Mouse (Mus musculus) forebrain, embryonic 13.5 days (tissue): ENCODE results near the gene Hus1b. TPM values are rescaled to one million over a fixed set of nuclear protein-coding genes. Genes with fewer than 3 reads are reported as not detected.
A peak's percentile ranks its signal among the peaks of the same experiment; 100 is the strongest.

Source experiments
- ATAC-seq: fragments of 200-750 bp; cut with Nextera tagmentation; 2 replicates; pipeline ENCODE4 v1.8.0; 2017
- H3K27ac ChIP-seq: fragments of 300-500 bp; sonication (generic); 2 replicates; pipeline ENCODE4 v1.5.1; 2015; ENCODE audit warnings: inconsistent platforms, mild to moderate bottlenecking, moderate library complexity
- H3K27me3 ChIP-seq: fragments of 300-500 bp; sonication (generic); 2 replicates; pipeline ENCODE4 v1.6.1; 2015; ENCODE audit warnings: mild to moderate bottlenecking, inconsistent platforms
- H3K36me3 ChIP-seq: fragments of 300-500 bp; sonication (generic); 2 replicates; pipeline ENCODE4 v1.6.1; 2015; ENCODE audit warnings: mild to moderate bottlenecking, inconsistent platforms; ENCODE audit not compliant: poor library complexity, severe bottlenecking
- H3K4me1 ChIP-seq: fragments of 300-500 bp; sonication (generic); 2 replicates; pipeline ENCODE4 v1.6.1; 2015; ENCODE audit warnings: inconsistent platforms
- H3K4me2 ChIP-seq: fragments of 300-500 bp; sonication (generic); 2 replicates; pipeline ENCODE4 v1.6.1; 2015; ENCODE audit warnings: inconsistent platforms, mild to moderate bottlenecking, moderate library complexity
- H3K4me3 ChIP-seq: fragments of 300-500 bp; sonication (generic); 2 replicates; pipeline ENCODE4 v1.5.1; 2015; ENCODE audit warnings: mild to moderate bottlenecking, inconsistent platforms
- H3K9ac ChIP-seq: fragments of 300-500 bp; sonication (generic); 2 replicates; pipeline ENCODE4 v1.6.1; 2015; ENCODE audit warnings: mild to moderate bottlenecking, inconsistent platforms
- H3K9me3 ChIP-seq: fragments of 300-500 bp; sonication (generic); replicated peaks from 2 replicates; pipeline ENCODE4 v1.6.1; 2016; ENCODE audit warnings: inconsistent platforms
- WGBS: fragments of 180-500 bp; shearing (Covaris S2); methylation state at CpG from one replicate; pipeline ENCODE4 v1.1.7; 2015; 5-methylcytosine and 5-hydroxymethylcytosine counted together
- polyA plus RNA-seq: library from polyadenylated mRNA; unstranded; fragments of >200 nt; fragmentation: Nextera tagmentation; extraction: Ambion mirVana; gene quantifications from 2 replicates; pipeline ENCODE4 v1.2.1, GENCODE M21; 2015

The Hus1b gene
- polyA plus RNA-seq, 1 experiment from 2014 or later, result not detected

DNA sequence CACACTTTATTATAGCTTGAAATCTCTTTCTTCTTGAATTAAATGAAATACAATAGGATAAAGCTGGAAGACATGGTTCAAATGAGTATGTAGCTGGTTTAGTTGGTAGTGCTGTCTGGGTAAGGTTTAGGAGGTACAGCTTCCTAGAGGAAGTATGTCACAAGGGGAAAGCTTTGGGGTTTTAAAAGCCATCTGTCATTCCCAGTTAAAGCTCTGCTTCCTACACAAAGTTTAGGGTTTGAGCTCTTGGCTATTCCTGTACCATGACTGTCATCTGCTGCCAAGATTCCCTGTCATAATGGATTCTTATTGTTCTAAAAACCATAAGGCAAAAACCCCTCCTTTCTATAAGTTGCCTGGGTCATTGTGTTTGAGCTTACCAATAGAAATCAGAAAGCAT is 1.8 kb downstream of the Hus1b start:
- H3K4me3 ChIP-seq, result no peak overlapping the region
- no peak for ATAC-seq
- H3K4me2 ChIP-seq, result no peak overlapping the region
- H3K36me3 ChIP-seq, result peaks cover 6% of the 10 kb centered on the region; the same call in 1 of the 2 replicates
- no peaks in the 10 kb centered on the region for H3K9me3 ChIP-seq
- H3K27me3 ChIP-seq, result no peaks in the 10 kb centered on the region
- H3K4me1 ChIP-seq, result no peaks in the 10 kb centered on the region
- H3K9ac ChIP-seq, result no peak overlapping the region
- no peak overlapping the region for H3K27ac ChIP-seq

- Histone ChIP-seq H3K9ac (no peak overlapping the region), H3K4me3 (no peak overlapping the region), H3K27ac (no peak overlapping the region), H3K4me2 (no peak overlapping the region), H3K27me3 (no peaks in the 10 kb centered on the region), H3K4me1 (no peaks in the 10 kb centered on the region), H3K36me3 (peaks cover 13% of the 10 kb centered on the region; the same call in 1 of the 2 replicates), H3K9me3 (no peaks in the 10 kb centered on the region)
- WGBS, result 79% methylated on average over 6 of the region's 6 CpGs
- ATAC-seq, result no peak
Measured at GRCm38 (mm10) chr13:30932972-30933371, 14.6 kb downstream of the Hus1b start.

DNA sequence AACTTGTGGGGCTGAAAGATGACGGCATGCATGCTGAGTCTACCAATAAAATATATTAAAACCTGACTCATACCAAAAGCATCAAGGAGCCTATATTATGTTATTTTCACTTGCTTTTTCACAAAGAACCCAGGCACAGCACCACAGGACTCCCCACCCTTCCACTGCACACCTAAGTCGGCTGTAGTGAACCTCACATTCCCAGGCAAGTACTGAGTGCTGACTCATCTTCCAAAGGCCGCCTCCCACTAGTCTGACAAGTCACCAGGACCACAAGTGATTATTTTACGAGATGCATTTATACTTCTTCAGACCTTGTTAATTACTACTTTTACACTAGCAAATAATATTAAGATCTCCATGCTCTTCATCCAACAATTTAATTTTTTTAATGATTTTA is 15.9 kb downstream of the Hus1b start:
- Histone ChIP-seq H3K27me3 (no peaks in the 10 kb centered on the region), H3K9ac (no peak overlapping the region), H3K36me3 (peaks cover 11% of the 10 kb centered on the region; the same call in 1 of the 2 replicates), H3K4me3 (no peak overlapping the region), H3K9me3 (no peaks in the 10 kb centered on the region), H3K4me1 (no peaks in the 10 kb centered on the region), H3K4me2 (no peak overlapping the region), H3K27ac (no peak overlapping the region)
- WGBS, result 84% methylated on average over 4 of the region's 4 CpGs
- ATAC-seq, result no peak

DNA sequence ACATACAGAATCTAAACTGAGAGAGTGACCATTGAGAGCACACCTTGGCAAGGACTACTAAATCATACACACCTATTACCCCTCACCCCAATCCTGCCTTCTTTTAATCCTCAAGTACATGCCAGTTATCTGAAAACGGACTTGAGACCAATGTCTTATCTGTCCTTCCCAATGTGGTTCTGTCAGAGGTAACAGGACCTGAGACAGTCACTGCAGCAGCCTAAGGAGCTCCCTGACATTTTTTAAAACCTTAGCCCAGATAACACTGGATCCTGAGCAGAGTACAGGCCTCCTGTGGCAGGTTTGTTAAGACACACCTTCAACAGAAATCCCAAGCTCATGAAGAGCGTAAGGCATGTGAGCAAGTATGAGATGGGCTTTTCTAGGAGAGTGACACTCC is 18.4 kb downstream of the Hus1b start:
- Histone ChIP-seq H3K9me3 (no peaks in the 10 kb centered on the region), H3K9ac (no peak overlapping the region), H3K4me2 (no peak overlapping the region), H3K36me3 (peaks cover 17% of the 10 kb centered on the region), H3K27me3 (no peaks in the 10 kb centered on the region), H3K4me3 (no peak overlapping the region), H3K27ac (no peak overlapping the region), H3K4me1 (no peaks in the 10 kb centered on the region)
- WGBS, result 86% methylated on average over 2 of the region's 2 CpGs
- ATAC-seq, result no peak

- H3K4me3 ChIP-seq, result no peak overlapping the region
- H3K27me3 ChIP-seq, result no peaks in the 10 kb centered on the region
- H3K36me3 ChIP-seq, result peaks cover 25% of the 10 kb centered on the region
- H3K4me1 ChIP-seq, result no peaks in the 10 kb centered on the region
- no peaks in the 10 kb centered on the region for H3K9me3 ChIP-seq
- no peak overlapping the region for H3K27ac ChIP-seq
- no peak for ATAC-seq
- H3K9ac ChIP-seq, result no peak overlapping the region
- WGBS, result 91% methylated on average over 6 of the region's 6 CpGs
- H3K4me2 ChIP-seq, result no peak overlapping the region
Measured at GRCm38 (mm10) chr13:30924269-30924668, 23.3 kb downstream of the Hus1b start.

- H3K27me3 ChIP-seq, result no peaks in the 10 kb centered on the region
- H3K4me3 ChIP-seq, result no peak overlapping the region
- no peaks in the 10 kb centered on the region for H3K4me1 ChIP-seq
- H3K9ac ChIP-seq, result no peak overlapping the region
- no peak for ATAC-seq
- WGBS, result 89% methylated on average over 4 of the region's 4 CpGs
- peaks cover 22% of the 10 kb centered on the region for H3K36me3 ChIP-seq
- H3K9me3 ChIP-seq, result no peaks in the 10 kb centered on the region
- no peak overlapping the region for H3K27ac ChIP-seq
- H3K4me2 ChIP-seq, result no peak overlapping the region
Measured at GRCm38 (mm10) chr13:30921914-30922313, 25.6 kb downstream of the Hus1b start.

DNA sequence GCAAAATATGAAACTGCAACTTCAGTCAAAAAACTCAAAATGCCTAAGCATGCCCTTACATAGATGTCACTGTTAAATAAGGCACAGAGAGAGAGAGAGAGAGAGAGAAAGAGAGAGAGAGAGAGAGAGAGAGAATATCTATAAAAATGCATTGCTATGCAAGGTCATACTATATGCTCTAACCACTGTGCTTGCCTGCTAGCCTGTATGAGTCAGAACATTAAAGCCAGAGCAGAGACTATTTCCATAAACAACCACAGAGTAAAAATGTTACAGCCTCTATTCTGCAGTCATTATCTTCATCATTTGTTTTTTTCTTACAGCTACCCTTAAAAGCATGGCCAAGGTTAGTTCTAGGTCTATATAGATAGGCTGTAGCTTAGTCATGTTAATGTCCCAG is 33.8 kb downstream of the Hus1b start:
- no peak overlapping the region for H3K4me3 ChIP-seq

GRCm38 (mm10) chr13:30913028-30913427 is 34.5 kb downstream of the Hus1b start:
- Histone ChIP-seq H3K36me3 (peaks cover 5% of the 10 kb centered on the region; the same call in 1 of the 2 replicates), H3K4me3 (no peak overlapping the region), H3K9me3 (no peaks in the 10 kb centered on the region), H3K4me2 (no peak overlapping the region), H3K27me3 (no peaks in the 10 kb centered on the region), H3K4me1 (no peaks in the 10 kb centered on the region), H3K27ac (no peak overlapping the region), H3K9ac (no peak overlapping the region)
- 53% methylated on average over 4 of the region's 4 CpGs for WGBS
- ATAC-seq, result no peak

More for the DNA sequence above, 33.8 kb downstream of the Hus1b start:
- Histone ChIP-seq H3K4me1 (no peaks in the 10 kb centered on the region), H3K9ac (no peak overlapping the region), H3K4me2 (no peak overlapping the region), H3K27ac (no peak overlapping the region), H3K27me3 (no peaks in the 10 kb centered on the region), H3K9me3 (no peaks in the 10 kb centered on the region), H3K36me3 (peaks cover 5% of the 10 kb centered on the region; the same call in 1 of the 2 replicates)
- no peak for ATAC-seq

GRCm38 (mm10) chr13:30911931-30912625 is 35.5 kb downstream of the Hus1b start:
- Histone ChIP-seq H3K27ac (no peak overlapping the region), H3K4me2 (no peak overlapping the region), H3K27me3 (no peaks in the 10 kb centered on the region), H3K9ac (no peak overlapping the region), H3K4me1 (no peaks in the 10 kb centered on the region), H3K36me3 (peaks cover 5% of the 10 kb centered on the region; the same call in 1 of the 2 replicates), H3K4me3 (no peak overlapping the region), H3K9me3 (no peaks in the 10 kb centered on the region)
- ATAC-seq, result no peak
- 86% methylated on average over 5 of the region's 5 CpGs for WGBS

GRCm38 (mm10) chr13:30910889-30911288 is 36.7 kb downstream of the Hus1b start:
- 76% methylated on average over 5 of the region's 5 CpGs for WGBS

GRCm38 (mm10) chr13:30902286-30902685 is 45.3 kb downstream of the Hus1b start:
- Histone ChIP-seq H3K4me2 (no peak overlapping the region), H3K36me3 (peaks cover 34% of the 10 kb centered on the region), H3K27ac (no peak overlapping the region), H3K9ac (no peak overlapping the region), H3K4me1 (no peaks in the 10 kb centered on the region), H3K4me3 (no peak overlapping the region), H3K9me3 (no peaks in the 10 kb centered on the region), H3K27me3 (no peaks in the 10 kb centered on the region)
- no peak for ATAC-seq
- 41% methylated on average over 2 of the region's 2 CpGs for WGBS

More at GRCm38 (mm10) chr13:30910889-30911288, 36.7 kb downstream of the Hus1b start:
- ATAC-seq, result no peak
- H3K9me3 ChIP-seq, result no peaks in the 10 kb centered on the region
- no peak overlapping the region for H3K27ac ChIP-seq
- H3K36me3 ChIP-seq, result peaks cover 5% of the 10 kb centered on the region; the same call in 1 of the 2 replicates
- no peaks in the 10 kb centered on the region for H3K4me1 ChIP-seq
- no peak overlapping the region for H3K9ac ChIP-seq
- no peak overlapping the region for H3K4me2 ChIP-seq
- H3K27me3 ChIP-seq, result no peaks in the 10 kb centered on the region
- H3K4me3 ChIP-seq, result no peak overlapping the region

DNA sequence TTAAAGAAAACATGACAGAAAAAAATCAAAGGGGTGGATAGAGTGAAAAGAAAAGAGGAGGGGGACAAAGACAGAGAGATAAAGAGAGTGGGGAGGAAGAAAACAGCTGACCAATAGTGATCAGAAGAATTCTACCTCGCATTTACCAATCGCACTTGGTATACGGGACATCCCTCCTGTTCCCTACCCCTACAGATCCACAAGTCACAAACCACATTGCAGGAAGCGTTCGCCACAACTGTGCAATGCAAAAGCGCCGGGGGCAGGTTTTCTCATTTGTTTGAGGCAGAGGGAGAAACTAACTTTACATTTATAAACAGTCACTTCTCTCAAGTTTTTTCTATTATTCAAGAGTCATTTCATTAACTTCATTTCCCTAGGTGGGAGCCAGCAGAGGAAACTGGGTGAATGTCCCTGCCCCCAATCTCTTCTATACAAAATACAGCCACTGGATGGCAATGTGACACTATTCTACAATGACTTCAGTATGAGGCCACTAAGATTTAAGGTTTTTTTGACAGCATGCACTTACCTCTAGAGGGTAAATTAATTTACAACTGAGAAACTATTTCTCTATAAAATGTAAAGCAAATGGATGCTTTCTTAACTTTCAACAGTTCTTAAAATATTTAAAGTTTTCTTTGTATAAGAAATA is 46.0 kb downstream of the Hus1b start:
- Histone ChIP-seq H3K9me3 (no peaks in the 10 kb centered on the region), H3K27ac (no peak overlapping the region), H3K4me2 (no peak overlapping the region), H3K4me3 (no peak overlapping the region), H3K4me1 (no peaks in the 10 kb centered on the region), H3K36me3 (peaks cover 34% of the 10 kb centered on the region), H3K27me3 (no peaks in the 10 kb centered on the region), H3K9ac (no peak overlapping the region)
- ATAC-seq, result 0 out of 2 replicates have a peak, but pooled peaks have one; percentile 51
- 87% methylated on average over 7 of the region's 7 CpGs for WGBS
